Mouse (Mus musculus) cerebellum, postnatal 25 days (tissue): ENCODE results near the gene Guk1.

ENCODE experiments used
- DNase-seq, 2 experiments: peaks; one replicate each; pipeline ENCODE4 v3.0.0; 2021; ENCODE audit warnings: mixed read lengths in 2 of 2

Guk1 gene

GRCm38 (mm10) chr11:59162443-59163254 lies 29.4 kb downstream of the Guk1 start:
- DNase-seq: no peak

- no peak for DNase-seq
Measured at GRCm38 (mm10) chr11:59161398-59161797, 30.6 kb downstream of the Guk1 start.

GRCm38 (mm10) chr11:59159558-59159957 lies 32.5 kb downstream of the Guk1 start:
- no peak for DNase-seq

GRCm38 (mm10) chr11:59159099-59159498 lies 32.9 kb downstream of the Guk1 start:
- no peak for DNase-seq

- DNase-seq: no peak
Measured at GRCm38 (mm10) chr11:59155900-59156299, 36.1 kb downstream of the Guk1 start.

GRCm38 (mm10) chr11:59154220-59154619 lies 37.8 kb downstream of the Guk1 start:
- DNase-seq: no peak

DNA sequence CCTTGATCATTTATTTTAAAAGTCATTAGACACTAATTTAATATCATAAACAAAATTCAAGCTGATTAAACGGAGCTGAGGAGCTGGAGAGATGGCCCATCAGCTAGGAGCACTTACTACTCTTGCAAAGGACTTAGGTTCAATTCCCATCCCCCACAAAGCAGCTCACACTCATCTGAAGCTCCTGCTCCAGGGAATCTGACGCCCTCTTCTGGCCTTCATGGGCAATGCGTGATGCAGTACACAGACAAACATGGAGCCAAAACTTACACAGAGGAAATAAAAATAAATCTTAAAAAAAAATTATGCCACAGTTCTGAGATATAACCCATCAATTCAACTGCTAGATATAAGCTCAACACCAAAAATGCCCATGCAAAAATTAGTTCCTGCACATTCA lies 40.3 kb downstream of the Guk1 start:
- no peak for DNase-seq

DNA sequence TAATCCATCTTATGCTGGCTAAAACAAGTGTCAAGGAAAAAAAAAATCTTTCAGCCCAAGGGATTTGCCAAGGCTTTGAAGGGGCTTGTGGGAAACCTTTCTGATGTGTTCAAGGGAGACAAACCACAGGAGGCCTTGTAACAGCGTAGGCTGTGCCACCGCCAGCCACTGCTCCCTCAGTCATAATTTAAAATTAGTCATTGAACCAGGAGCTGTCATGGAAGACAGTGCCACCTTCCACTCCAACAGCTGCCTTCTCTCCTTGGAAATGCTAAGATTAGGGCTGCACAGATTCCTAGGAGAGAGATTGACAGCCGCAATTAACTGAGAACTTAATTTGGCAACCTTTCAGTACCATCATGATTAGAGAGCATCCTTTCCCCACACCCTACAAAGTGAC lies 42.7 kb downstream of the Guk1 start:
- DNase-seq: no peak

DNA sequence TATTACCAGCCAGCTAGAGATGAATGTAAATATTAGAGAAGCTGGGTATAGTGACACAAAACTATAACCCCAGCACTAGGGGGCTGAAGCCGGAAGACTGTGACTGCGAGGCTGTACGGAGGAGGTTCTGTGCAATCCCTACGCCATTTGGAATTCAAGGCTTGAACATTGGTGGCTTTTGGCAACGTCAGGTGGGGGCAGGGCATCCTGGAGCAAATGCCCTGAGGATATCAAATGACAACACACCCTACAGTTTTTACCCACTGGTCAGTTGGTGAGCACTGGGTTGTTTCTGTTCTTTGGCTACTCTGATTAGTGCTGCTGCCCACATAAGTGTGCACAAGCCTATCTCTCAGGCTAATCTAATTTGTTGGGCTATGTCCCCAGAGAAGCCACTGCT lies 49.0 kb downstream of the Guk1 start:
- no peak for DNase-seq

DNA sequence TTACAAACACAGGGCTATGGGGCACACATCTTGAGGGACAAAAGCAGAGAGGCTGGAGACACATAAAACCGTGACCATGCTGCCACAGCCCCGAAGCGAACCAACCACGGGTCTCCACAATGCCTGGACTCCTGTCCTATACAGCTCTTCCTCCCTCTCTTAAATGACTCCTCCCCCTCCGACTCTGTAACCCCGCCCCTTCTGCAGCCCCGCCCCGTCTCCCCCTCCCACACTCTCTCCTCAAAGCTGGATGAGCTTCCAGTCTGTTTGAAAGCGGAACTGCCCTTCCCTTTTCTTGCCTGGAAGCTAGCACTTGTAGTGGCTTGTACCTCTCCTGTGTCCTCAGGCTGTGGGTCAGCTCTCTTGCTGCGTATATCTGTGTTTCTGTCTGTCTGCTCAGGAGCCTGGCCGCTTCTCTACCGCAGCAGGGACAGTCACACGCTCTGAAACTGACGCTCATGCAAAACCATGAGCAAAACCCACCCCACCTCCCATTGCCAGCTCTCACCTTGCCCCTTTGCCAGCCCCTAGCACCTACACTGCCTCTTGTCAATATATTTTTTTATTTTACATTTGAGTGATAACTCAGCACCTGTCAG lies 50.1 kb downstream of the Guk1 start:
- DNase-seq: no peak

DNA sequence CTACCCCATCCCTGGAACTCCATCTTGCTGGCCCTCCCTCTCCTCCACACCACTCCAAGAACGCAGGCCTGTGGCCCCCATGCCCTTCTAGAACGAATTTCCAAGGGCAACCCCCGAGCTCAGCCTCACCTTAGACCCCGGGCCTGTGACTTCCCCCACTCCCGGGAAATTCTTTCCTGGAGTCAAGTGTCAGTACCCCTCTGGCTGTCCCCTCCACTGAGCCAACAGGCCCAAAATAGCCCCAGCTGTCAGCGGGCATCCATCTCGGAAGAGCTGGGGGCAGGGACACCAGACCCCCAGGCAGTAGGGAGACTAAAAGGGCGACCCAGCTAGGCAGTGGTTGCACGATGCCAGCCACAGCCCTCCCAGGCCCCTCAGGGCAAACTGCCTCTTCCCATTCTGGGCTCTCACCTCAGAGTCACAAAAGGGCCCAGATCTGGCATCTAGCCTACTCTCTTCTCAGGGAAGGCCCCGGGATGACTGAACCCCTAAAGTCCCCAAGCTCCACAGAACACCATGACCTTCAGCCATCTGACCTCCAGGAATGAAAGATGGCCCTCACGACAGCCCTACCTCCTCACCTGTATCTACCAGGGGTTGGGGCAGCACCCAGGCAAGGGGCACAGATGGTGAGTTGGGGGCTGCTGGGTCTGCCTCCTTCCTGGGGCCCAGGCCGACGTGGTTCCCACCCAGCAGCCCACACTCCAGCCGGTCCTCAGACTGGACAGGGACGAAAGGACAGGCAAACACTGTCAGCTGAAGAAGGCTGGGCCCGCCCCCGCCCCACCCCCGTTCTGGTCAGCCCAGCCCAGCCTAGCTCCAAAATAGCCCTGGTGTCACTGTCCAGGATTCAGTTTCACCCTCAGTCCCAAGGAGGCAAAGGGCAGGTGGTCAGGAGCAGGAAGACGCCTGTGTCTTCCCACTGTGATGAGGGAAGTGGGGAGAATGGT lies 53.2 kb downstream of the Guk1 start:
- DNase-seq: no peak

DNA sequence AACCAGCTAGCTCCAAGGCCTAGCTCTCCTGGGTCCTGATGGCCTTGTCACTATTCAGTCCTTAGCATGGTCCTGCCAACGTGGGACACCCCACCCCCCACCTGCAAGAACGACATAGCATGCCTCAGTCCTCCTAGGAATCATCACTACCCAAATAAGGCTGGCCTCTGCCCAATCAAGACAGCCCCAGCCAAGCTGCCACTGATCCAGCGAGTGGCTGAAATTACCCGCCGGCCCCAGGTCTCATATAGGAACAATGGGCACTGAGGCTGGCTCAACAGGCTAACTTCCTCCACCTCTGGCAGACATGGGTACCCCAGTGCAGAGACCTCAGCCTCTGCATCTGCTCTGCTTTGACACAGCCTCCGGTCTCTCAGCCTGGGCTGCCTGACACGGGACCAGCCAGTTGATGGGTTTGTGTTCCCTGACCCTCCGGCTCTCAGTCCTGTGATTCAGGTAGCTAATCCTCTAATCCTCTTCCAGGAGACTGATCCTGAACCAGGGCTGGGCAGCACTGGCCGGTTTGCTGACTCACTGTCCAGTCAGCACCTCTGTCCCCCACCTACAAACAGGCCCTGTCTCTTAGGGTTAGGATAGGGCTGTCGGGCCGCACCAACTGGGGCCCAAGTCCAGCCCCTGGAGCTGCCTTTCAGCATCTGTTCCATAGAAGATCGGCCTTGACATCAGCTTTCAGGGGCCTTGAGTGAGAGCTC lies 54.9 kb downstream of the Guk1 start:
- no peak for DNase-seq

DNA sequence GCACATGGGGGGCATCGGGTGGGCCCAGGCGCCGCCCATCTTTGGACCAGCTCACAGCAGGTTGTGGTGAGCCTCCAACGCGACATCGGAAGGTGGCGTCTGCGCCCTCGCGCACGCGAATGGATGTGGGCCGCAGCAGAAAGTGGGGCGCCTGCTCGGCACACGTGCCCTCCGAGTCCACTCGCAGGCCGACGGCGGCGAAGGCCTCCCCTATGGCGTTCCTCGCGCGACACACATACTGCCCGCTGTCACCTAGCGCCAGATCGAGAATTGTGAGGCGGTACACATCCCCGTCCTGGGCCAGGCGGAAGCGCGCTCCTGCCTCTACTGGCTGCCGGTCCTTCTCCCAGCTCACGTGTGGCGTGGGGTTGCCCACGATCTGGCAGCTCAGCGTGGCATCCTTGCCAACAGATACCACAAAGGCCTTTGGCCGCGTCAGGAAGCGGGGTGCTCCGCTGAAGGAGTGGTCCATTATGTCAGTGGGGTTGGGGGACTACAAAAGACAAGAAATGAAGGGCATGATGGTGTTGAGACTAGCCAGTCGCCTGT lies 56.0 kb downstream of the Guk1 start, which contains the start of gene Obscn:
Obscn (minus strand) TSS at position 499 of the 549 bp plus-strand sequence.
- no peak for DNase-seq

DNA sequence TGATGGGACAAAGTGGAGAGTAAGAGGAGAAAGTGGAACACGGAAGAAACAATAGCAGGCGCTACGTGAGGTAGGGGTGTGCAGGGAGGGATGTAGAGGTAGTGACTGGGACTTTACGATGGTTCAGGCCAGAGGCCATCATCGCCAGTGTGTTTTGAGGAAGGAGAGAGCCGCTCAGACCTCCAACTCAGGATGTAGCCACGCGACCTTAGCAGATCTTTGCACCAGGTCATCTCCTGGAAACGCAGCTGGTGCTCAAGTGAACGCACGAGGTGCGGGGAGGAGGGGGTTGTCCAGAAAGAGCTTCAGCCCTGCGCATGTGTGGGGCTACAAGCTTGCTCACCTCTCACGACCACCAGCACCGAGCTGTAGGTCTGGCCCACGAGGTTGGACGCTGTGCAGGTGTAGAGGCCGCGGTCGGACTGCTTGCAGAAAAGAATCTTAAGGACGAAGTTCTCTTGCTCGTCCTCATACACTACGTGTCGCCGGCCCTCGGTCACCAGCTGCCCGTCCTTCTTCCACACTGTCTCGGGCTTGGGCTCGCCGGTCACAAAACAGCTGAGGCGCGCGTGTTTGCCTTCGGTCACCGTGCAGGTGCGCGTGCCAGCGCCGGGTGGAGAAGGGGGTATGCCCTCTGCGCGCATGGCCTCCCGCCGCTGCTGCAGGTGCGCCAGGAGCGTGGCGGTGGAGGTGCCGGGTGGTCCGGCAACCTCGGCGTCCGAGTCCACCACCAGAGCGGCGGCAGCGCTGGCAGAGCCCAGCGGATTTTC lies 56.8 kb downstream of the Guk1 start:
- no peak for DNase-seq

- no peak for DNase-seq
Measured at GRCm38 (mm10) chr11:59134373-59134997, 57.5 kb downstream of the Guk1 start.
